Mouse (Mus musculus): Measurements from ENCODE around the gene Lrrc31. TPM values are rescaled to one million over a fixed set of nuclear protein-coding genes. Genes with fewer than 3 reads are reported as not detected.

The Lrrc31 gene
- polyA plus RNA-seq, 1 experiment from 2014 or later: not detected

- no peaks in the 10 kb centered on the region for H3K27me3 ChIP-seq (ENCODE audit: control insufficient read depth, insufficient read depth, low read length)
- no peak overlapping the region for H3K27ac ChIP-seq (replicated peaks; ENCODE audit: low read depth, low read length)
- ATAC-seq (ENCODE audit: low FRiP score, low TSS enrichment): no peak
- DNase-seq: no peak
- H3K4me3 ChIP-seq (replicated peaks; ENCODE audit: low read depth, low read length): no peak overlapping the region
- H3K36me3 ChIP-seq (ENCODE audit: control insufficient read depth, insufficient read depth, low read length): no peaks in the 10 kb centered on the region
- H3K4me1 ChIP-seq (ENCODE audit: control insufficient read depth, insufficient read depth, low read length): no peaks in the 10 kb centered on the region
- H3K9me3 ChIP-seq (ENCODE audit: control insufficient read depth, low read length): no peaks in the 10 kb centered on the region
- WGBS: 87% methylated on average over 3 of the region's 3 CpGs
- no peak overlapping the region for H3K9ac ChIP-seq (replicated peaks; ENCODE audit: low read length)
- no peak overlapping the region for H3K4me2 ChIP-seq (ENCODE audit: low read length)
Measured at GRCm38 (mm10) chr3:30705977-30706376, 6.3 kb upstream of the Lrrc31 start.

- no peaks in the 10 kb centered on the region for H3K36me3 ChIP-seq (ENCODE audit: control insufficient read depth, insufficient read depth, low read length)
- H3K27me3 ChIP-seq (ENCODE audit: control insufficient read depth, insufficient read depth, low read length): no peaks in the 10 kb centered on the region
- DNase-seq (no peak), ATAC-seq (ENCODE audit: low FRiP score, low TSS enrichment) (no peak)
- H3K4me2 ChIP-seq (ENCODE audit: low read length): no peak overlapping the region
- H3K9ac ChIP-seq (replicated peaks; ENCODE audit: low read length): no peak overlapping the region
- no peak overlapping the region for H3K4me3 ChIP-seq (replicated peaks; ENCODE audit: low read depth, low read length)
- no peaks in the 10 kb centered on the region for H3K9me3 ChIP-seq (ENCODE audit: control insufficient read depth, low read length)
- 74% methylated on average over 4 of the region's 4 CpGs for WGBS
- H3K4me1 ChIP-seq (ENCODE audit: control insufficient read depth, insufficient read depth, low read length): no peaks in the 10 kb centered on the region
- H3K27ac ChIP-seq (replicated peaks; ENCODE audit: low read depth, low read length): no peak overlapping the region
Measured at GRCm38 (mm10) chr3:30697891-30698290, 1.8 kb downstream of the Lrrc31 start.

GRCm38 (mm10) chr3:30696346-30696745 is 3.3 kb downstream of the Lrrc31 start:
- no peak overlapping the region for H3K4me2 ChIP-seq (ENCODE audit: low read length)
- no peak overlapping the region for H3K4me3 ChIP-seq (replicated peaks; ENCODE audit: low read depth, low read length)
- H3K27ac ChIP-seq (replicated peaks; ENCODE audit: low read depth, low read length): no peak overlapping the region
- H3K4me1 ChIP-seq (ENCODE audit: control insufficient read depth, insufficient read depth, low read length): no peaks in the 10 kb centered on the region
- WGBS: 18% methylated on average over 2 of the region's 2 CpGs
- no peaks in the 10 kb centered on the region for H3K36me3 ChIP-seq (ENCODE audit: control insufficient read depth, insufficient read depth, low read length)
- no peak overlapping the region for H3K9ac ChIP-seq (replicated peaks; ENCODE audit: low read length)
- H3K27me3 ChIP-seq (ENCODE audit: control insufficient read depth, insufficient read depth, low read length): no peaks in the 10 kb centered on the region
- ATAC-seq (ENCODE audit: low FRiP score, low TSS enrichment) (no peak), DNase-seq (peak; percentile 75)
- H3K9me3 ChIP-seq (ENCODE audit: control insufficient read depth, low read length): no peaks in the 10 kb centered on the region

GRCm38 (mm10) chr3:30695661-30696060 is 4.0 kb downstream of the Lrrc31 start:
- H3K4me3 ChIP-seq (replicated peaks; ENCODE audit: low read depth, low read length): no peak overlapping the region
- DNase-seq (no peak), ATAC-seq (ENCODE audit: low FRiP score, low TSS enrichment) (no peak)
- WGBS: 91% methylated on average over 2 of the region's 2 CpGs
- H3K4me1 ChIP-seq (ENCODE audit: control insufficient read depth, insufficient read depth, low read length): no peaks in the 10 kb centered on the region
- H3K9me3 ChIP-seq (ENCODE audit: control insufficient read depth, low read length): no peaks in the 10 kb centered on the region
- no peaks in the 10 kb centered on the region for H3K36me3 ChIP-seq (ENCODE audit: control insufficient read depth, insufficient read depth, low read length)
- H3K27me3 ChIP-seq (ENCODE audit: control insufficient read depth, insufficient read depth, low read length): no peaks in the 10 kb centered on the region
- no peak overlapping the region for H3K4me2 ChIP-seq (ENCODE audit: low read length)
- no peak overlapping the region for H3K9ac ChIP-seq (replicated peaks; ENCODE audit: low read length)
- no peak overlapping the region for H3K27ac ChIP-seq (replicated peaks; ENCODE audit: low read depth, low read length)

- Histone ChIP-seq H3K9ac (replicated peaks; ENCODE audit: low read length) (no peak overlapping the region), H3K27ac (replicated peaks; ENCODE audit: low read depth, low read length) (no peak overlapping the region), H3K4me2 (ENCODE audit: low read length) (no peak overlapping the region), H3K36me3 (ENCODE audit: control insufficient read depth, insufficient read depth, low read length) (no peaks in the 10 kb centered on the region), H3K9me3 (ENCODE audit: control insufficient read depth, low read length) (no peaks in the 10 kb centered on the region), H3K27me3 (ENCODE audit: control insufficient read depth, insufficient read depth, low read length) (no peaks in the 10 kb centered on the region), H3K4me1 (ENCODE audit: control insufficient read depth, insufficient read depth, low read length) (no peaks in the 10 kb centered on the region), H3K4me3 (replicated peaks; ENCODE audit: low read depth, low read length) (no peak overlapping the region)
- no peak for DNase-seq
- 77% methylated on average over 7 of the region's 7 CpGs for WGBS
- ATAC-seq (ENCODE audit: low FRiP score, low TSS enrichment): no peak
Measured at GRCm38 (mm10) chr3:30690976-30691375, 8.7 kb downstream of the Lrrc31 start.

GRCm38 (mm10) chr3:30687216-30687615 is 12.4 kb downstream of the Lrrc31 start:
- ATAC-seq (ENCODE audit: low FRiP score, low TSS enrichment) (no peak), DNase-seq (no peak)
- 84% methylated on average over 3 of the region's 3 CpGs for WGBS
- Histone ChIP-seq H3K4me3 (replicated peaks; ENCODE audit: low read depth, low read length) (no peak overlapping the region), H3K27me3 (ENCODE audit: control insufficient read depth, insufficient read depth, low read length) (no peaks in the 10 kb centered on the region), H3K36me3 (ENCODE audit: control insufficient read depth, insufficient read depth, low read length) (no peaks in the 10 kb centered on the region), H3K9me3 (ENCODE audit: control insufficient read depth, low read length) (no peaks in the 10 kb centered on the region), H3K4me1 (ENCODE audit: control insufficient read depth, insufficient read depth, low read length) (no peaks in the 10 kb centered on the region), H3K27ac (replicated peaks; ENCODE audit: low read depth, low read length) (no peak overlapping the region), H3K9ac (replicated peaks; ENCODE audit: low read length) (no peak overlapping the region), H3K4me2 (ENCODE audit: low read length) (no peak overlapping the region)

- ATAC-seq (ENCODE audit: low FRiP score, low TSS enrichment): no peak
- WGBS: 93% methylated on average over 6 of the region's 6 CpGs
Measured at GRCm38 (mm10) chr3:30683190-30683589, 16.5 kb downstream of the Lrrc31 start.

GRCm38 (mm10) chr3:30658486-30658885 is 41.2 kb downstream of the Lrrc31 start:
- 90% methylated on average over 9 of the region's 9 CpGs for WGBS
- Histone ChIP-seq H3K27ac (replicated peaks; ENCODE audit: low read depth, low read length) (no peak overlapping the region), H3K9ac (replicated peaks; ENCODE audit: low read length) (no peak overlapping the region), H3K36me3 (ENCODE audit: control insufficient read depth, insufficient read depth, low read length) (no peaks in the 10 kb centered on the region), H3K4me1 (ENCODE audit: control insufficient read depth, insufficient read depth, low read length) (no peaks in the 10 kb centered on the region), H3K4me2 (ENCODE audit: low read length) (no peak overlapping the region), H3K9me3 (ENCODE audit: control insufficient read depth, low read length) (no peaks in the 10 kb centered on the region), H3K4me3 (replicated peaks; ENCODE audit: low read depth, low read length) (no peak overlapping the region), H3K27me3 (ENCODE audit: control insufficient read depth, insufficient read depth, low read length) (no peaks in the 10 kb centered on the region)
- ATAC-seq (ENCODE audit: low FRiP score, low TSS enrichment): no peak
- no peak for DNase-seq

More at GRCm38 (mm10) chr3:30683190-30683589, 16.5 kb downstream of the Lrrc31 start:
- Histone ChIP-seq H3K4me1 (ENCODE audit: control insufficient read depth, insufficient read depth, low read length) (no peaks in the 10 kb centered on the region), H3K27ac (replicated peaks; ENCODE audit: low read depth, low read length) (no peak overlapping the region), H3K4me2 (ENCODE audit: low read length) (no peak overlapping the region), H3K27me3 (ENCODE audit: control insufficient read depth, insufficient read depth, low read length) (no peaks in the 10 kb centered on the region), H3K4me3 (replicated peaks; ENCODE audit: low read depth, low read length) (no peak overlapping the region), H3K9ac (replicated peaks; ENCODE audit: low read length) (no peak overlapping the region), H3K36me3 (ENCODE audit: control insufficient read depth, insufficient read depth, low read length) (no peaks in the 10 kb centered on the region), H3K9me3 (ENCODE audit: control insufficient read depth, low read length) (no peaks in the 10 kb centered on the region)
- DNase-seq: no peak

GRCm38 (mm10) chr3:30655937-30656336 is 43.7 kb downstream of the Lrrc31 start:
- no peak overlapping the region for H3K4me3 ChIP-seq (replicated peaks; ENCODE audit: low read depth, low read length)
- no peak overlapping the region for H3K9ac ChIP-seq (replicated peaks; ENCODE audit: low read length)
- DNase-seq (no peak), ATAC-seq (ENCODE audit: low FRiP score, low TSS enrichment) (no peak)
- H3K9me3 ChIP-seq (ENCODE audit: control insufficient read depth, low read length): no peaks in the 10 kb centered on the region
- H3K36me3 ChIP-seq (ENCODE audit: control insufficient read depth, insufficient read depth, low read length): no peaks in the 10 kb centered on the region
- H3K27me3 ChIP-seq (ENCODE audit: control insufficient read depth, insufficient read depth, low read length): no peaks in the 10 kb centered on the region
- H3K27ac ChIP-seq (replicated peaks; ENCODE audit: low read depth, low read length): no peak overlapping the region
- no peak overlapping the region for H3K4me2 ChIP-seq (ENCODE audit: low read length)
- WGBS: 88% methylated on average over 5 of the region's 5 CpGs
- no peaks in the 10 kb centered on the region for H3K4me1 ChIP-seq (ENCODE audit: control insufficient read depth, insufficient read depth, low read length)
